Mouse (Mus musculus): Measurements from ENCODE around the gene Tmprss3. TPM values are rescaled to one million over a fixed set of nuclear protein-coding genes. Genes with fewer than 3 reads are reported as not detected.

Gene Tmprss3
- not detected in 2 replicates for polyA plus RNA-seq (2016; fragmentation: Nextera tagmentation; extraction: Ambion mirVana)

- Histone ChIP-seq H3K36me3 (no peaks in the 10 kb centered on the region), H3K9me3 (replicated peaks) (no peaks in the 10 kb centered on the region), H3K4me3 (no peak within 1 kb of the TSS), H3K27me3 (ENCODE audit: low read depth, poor library complexity, severe bottlenecking) (no peaks in the 10 kb centered on the region), H3K27ac (replicated peaks) (no peak within 1 kb of the TSS), H3K4me1 (peaks cover 15% of the 10 kb centered on the region)
- WGBS: 89% methylated on average over 11 of the region's 11 CpGs
- DNase-seq (ENCODE audit: low spot score): no peak
These were observed at the start of gene Tmprss3 for GRCm38 (mm10) chr17:31198877-31199276. Tmprss3 (minus strand) TSS chr17:31198977.

- no peaks in the 10 kb centered on the region for H3K36me3 ChIP-seq
- no peak overlapping the region for H3K4me3 ChIP-seq
- DNase-seq (ENCODE audit: low spot score): no peak
- 0 out of 2 replicates have a peak, but pooled peaks cover 2% of the 10 kb centered on the region for H3K4me1 ChIP-seq
- no peaks in the 10 kb centered on the region for H3K9me3 ChIP-seq (replicated peaks)
- WGBS: 37% methylated on average over 5 of the region's 5 CpGs
- no peaks in the 10 kb centered on the region for H3K27me3 ChIP-seq (ENCODE audit: low read depth, poor library complexity, severe bottlenecking)
- H3K27ac ChIP-seq (replicated peaks): no peak overlapping the region
These were observed 48.4 kb upstream of the Tmprss3 start for GRCm38 (mm10) chr17:31247144-31247543.

- Histone ChIP-seq H3K9me3 (replicated peaks) (no peaks in the 10 kb centered on the region), H3K36me3 (no peaks in the 10 kb centered on the region), H3K27ac (replicated peaks) (no peak overlapping the region), H3K4me1 (0 out of 2 replicates have a peak, but pooled peaks cover 2% of the 10 kb centered on the region), H3K4me3 (no peak overlapping the region), H3K27me3 (ENCODE audit: low read depth, poor library complexity, severe bottlenecking) (no peaks in the 10 kb centered on the region)
- 82% methylated on average over 5 of the region's 5 CpGs for WGBS
- no peak for DNase-seq (ENCODE audit: low spot score)
These were observed 46.5 kb upstream of the Tmprss3 start for GRCm38 (mm10) chr17:31245321-31245720.

GRCm38 (mm10) chr17:31242764-31243163 lies 44.0 kb upstream of the Tmprss3 start:
- Histone ChIP-seq H3K27me3 (ENCODE audit: low read depth, poor library complexity, severe bottlenecking) (no peaks in the 10 kb centered on the region), H3K27ac (replicated peaks) (no peak overlapping the region), H3K9me3 (replicated peaks) (no peaks in the 10 kb centered on the region), H3K4me3 (no peak overlapping the region), H3K4me1 (0 out of 2 replicates have a peak, but pooled peaks cover 2% of the 10 kb centered on the region), H3K36me3 (no peaks in the 10 kb centered on the region)
- WGBS: 0% methylated on average over 1 of the region's 1 CpGs
- no peak for DNase-seq (ENCODE audit: low spot score)

GRCm38 (mm10) chr17:31241156-31241555 lies 42.4 kb upstream of the Tmprss3 start:
- H3K9me3 ChIP-seq (replicated peaks): no peaks in the 10 kb centered on the region
- H3K4me3 ChIP-seq: no peak overlapping the region
- DNase-seq (ENCODE audit: low spot score): no peak
- H3K27me3 ChIP-seq (ENCODE audit: low read depth, poor library complexity, severe bottlenecking): no peaks in the 10 kb centered on the region
- no peak overlapping the region for H3K27ac ChIP-seq (replicated peaks)
- H3K4me1 ChIP-seq: no peaks in the 10 kb centered on the region
- no peaks in the 10 kb centered on the region for H3K36me3 ChIP-seq
- 84% methylated on average over 8 of the region's 8 CpGs for WGBS

- no peaks in the 10 kb centered on the region for H3K9me3 ChIP-seq (replicated peaks)
- H3K36me3 ChIP-seq: no peaks in the 10 kb centered on the region
- 83% methylated on average over 7 of the region's 7 CpGs for WGBS
- DNase-seq (ENCODE audit: low spot score): no peak
- H3K27ac ChIP-seq (replicated peaks): no peak overlapping the region
- H3K4me1 ChIP-seq: no peaks in the 10 kb centered on the region
- no peaks in the 10 kb centered on the region for H3K27me3 ChIP-seq (ENCODE audit: low read depth, poor library complexity, severe bottlenecking)
- H3K4me3 ChIP-seq: no peak overlapping the region
These were observed 39.6 kb upstream of the Tmprss3 start for GRCm38 (mm10) chr17:31238234-31239020.

- Histone ChIP-seq H3K4me1 (peaks cover 7% of the 10 kb centered on the region), H3K27ac (replicated peaks) (no peak overlapping the region), H3K4me3 (no peak overlapping the region), H3K27me3 (ENCODE audit: low read depth, poor library complexity, severe bottlenecking) (no peaks in the 10 kb centered on the region), H3K9me3 (replicated peaks) (no peaks in the 10 kb centered on the region), H3K36me3 (no peaks in the 10 kb centered on the region)
- no peak for DNase-seq (ENCODE audit: low spot score)
- 90% methylated on average over 1 of the region's 1 CpGs for WGBS
These were observed 37.1 kb upstream of the Tmprss3 start for GRCm38 (mm10) chr17:31235915-31236314.

- Histone ChIP-seq H3K27ac (replicated peaks) (no peak overlapping the region), H3K9me3 (replicated peaks) (no peaks in the 10 kb centered on the region), H3K36me3 (no peaks in the 10 kb centered on the region), H3K4me3 (no peak overlapping the region), H3K27me3 (ENCODE audit: low read depth, poor library complexity, severe bottlenecking) (no peaks in the 10 kb centered on the region), H3K4me1 (peaks cover 7% of the 10 kb centered on the region)
- no peak for DNase-seq (ENCODE audit: low spot score)
- 50% methylated on average over 8 of the region's 8 CpGs for WGBS
These were observed 33.7 kb upstream of the Tmprss3 start for GRCm38 (mm10) chr17:31232251-31233010.

- Histone ChIP-seq H3K4me1 (peaks cover 7% of the 10 kb centered on the region), H3K27ac (replicated peaks) (no peak overlapping the region), H3K9me3 (replicated peaks) (no peaks in the 10 kb centered on the region), H3K36me3 (no peaks in the 10 kb centered on the region), H3K4me3 (no peak overlapping the region), H3K27me3 (ENCODE audit: low read depth, poor library complexity, severe bottlenecking) (no peaks in the 10 kb centered on the region)
- WGBS: 58% methylated on average over 6 of the region's 6 CpGs
- DNase-seq (ENCODE audit: low spot score): no peak
These were observed 33.0 kb upstream of the Tmprss3 start for GRCm38 (mm10) chr17:31231780-31232179.

- no peak overlapping the region for H3K27ac ChIP-seq (replicated peaks)
- DNase-seq (ENCODE audit: low spot score): no peak
- H3K4me1 ChIP-seq: peaks cover 4% of the 10 kb centered on the region
- no peak overlapping the region for H3K4me3 ChIP-seq
- no peaks in the 10 kb centered on the region for H3K27me3 ChIP-seq (ENCODE audit: low read depth, poor library complexity, severe bottlenecking)
- no peaks in the 10 kb centered on the region for H3K36me3 ChIP-seq
- 90% methylated on average over 7 of the region's 7 CpGs for WGBS
- no peaks in the 10 kb centered on the region for H3K9me3 ChIP-seq (replicated peaks)
These were observed 28.2 kb upstream of the Tmprss3 start for GRCm38 (mm10) chr17:31226931-31227330.

- Histone ChIP-seq H3K27me3 (ENCODE audit: low read depth, poor library complexity, severe bottlenecking) (no peaks in the 10 kb centered on the region), H3K36me3 (no peaks in the 10 kb centered on the region), H3K4me1 (no peaks in the 10 kb centered on the region), H3K4me3 (no peak overlapping the region), H3K27ac (replicated peaks) (no peak overlapping the region), H3K9me3 (replicated peaks) (no peaks in the 10 kb centered on the region)
- DNase-seq (ENCODE audit: low spot score): no peak
- 79% methylated on average over 3 of the region's 3 CpGs for WGBS
These were observed 27.6 kb upstream of the Tmprss3 start for GRCm38 (mm10) chr17:31226368-31226767.

GRCm38 (mm10) chr17:31224591-31224990 lies 25.8 kb upstream of the Tmprss3 start:
- 92% methylated on average over 8 of the region's 8 CpGs for WGBS
- no peak for DNase-seq (ENCODE audit: low spot score)
- no peaks in the 10 kb centered on the region for H3K9me3 ChIP-seq (replicated peaks)
- H3K27ac ChIP-seq (replicated peaks): no peak overlapping the region
- no peak overlapping the region for H3K4me3 ChIP-seq
- H3K27me3 ChIP-seq (ENCODE audit: low read depth, poor library complexity, severe bottlenecking): no peaks in the 10 kb centered on the region
- H3K4me1 ChIP-seq: no peaks in the 10 kb centered on the region
- no peaks in the 10 kb centered on the region for H3K36me3 ChIP-seq

GRCm38 (mm10) chr17:31223835-31224234 lies 25.1 kb upstream of the Tmprss3 start:
- Histone ChIP-seq H3K4me3 (no peak overlapping the region), H3K27ac (replicated peaks) (no peak overlapping the region), H3K4me1 (no peaks in the 10 kb centered on the region), H3K9me3 (replicated peaks) (no peaks in the 10 kb centered on the region), H3K36me3 (no peaks in the 10 kb centered on the region), H3K27me3 (ENCODE audit: low read depth, poor library complexity, severe bottlenecking) (no peaks in the 10 kb centered on the region)
- WGBS: 81% methylated on average over 7 of the region's 7 CpGs
- no peak for DNase-seq (ENCODE audit: low spot score)
